ENCODE assay signal across 8 mouse cellular contexts in the genomic region with DNA sequence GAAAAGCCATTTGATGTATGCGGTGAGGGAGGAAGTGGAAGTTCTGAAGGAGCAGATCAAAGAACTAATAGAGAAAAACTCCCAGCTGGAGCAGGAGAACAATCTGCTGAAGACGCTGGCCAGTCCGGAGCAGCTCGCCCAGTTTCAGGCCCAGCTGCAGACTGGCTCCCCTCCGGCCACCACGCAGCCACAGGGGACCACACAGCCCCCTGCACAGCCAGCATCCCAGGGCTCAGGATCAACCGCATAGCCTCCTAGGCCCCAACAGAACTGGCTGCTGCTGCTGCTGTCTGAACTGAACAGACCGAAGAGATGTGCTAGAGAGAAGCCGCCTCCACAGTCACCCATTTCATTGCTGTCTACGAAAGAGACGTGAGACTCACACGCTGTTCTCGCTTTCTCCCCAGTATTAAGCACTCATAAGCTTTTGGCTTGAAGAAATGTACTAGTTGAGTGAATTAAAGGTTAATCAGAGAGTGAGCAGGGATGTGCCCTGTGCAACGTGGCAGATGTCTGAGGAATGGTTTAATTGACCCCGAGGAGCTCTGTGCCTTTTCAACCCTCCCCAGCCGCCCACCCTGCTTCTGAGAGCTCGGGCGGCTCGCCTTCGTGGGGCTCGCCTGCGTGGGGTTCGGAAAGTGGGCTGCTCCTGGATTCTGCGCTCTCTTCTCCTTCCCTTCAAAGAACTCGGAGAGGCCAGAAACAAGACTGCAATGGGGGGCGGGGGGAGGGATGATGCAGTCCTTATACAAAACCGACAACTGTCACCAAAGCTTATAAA. TPM values are rescaled to one million over a fixed set of nuclear protein-coding genes. Genes with fewer than 3 reads are reported as not detected.
DNase-seq lines count a peak whose midpoint lies in the region; ATAC-seq and TF ChIP-seq lines count a peak whose summit lies in the region.

No protein-coding gene starts in this region.

- no peak for ATAC-seq in hindbrain, embryonic 12.5 days (ENCODE audit: low FRiP score)
- ATAC-seq in liver, embryonic 14.5 days (ENCODE audit: insufficient read depth): no peak
- ATAC-seq in stomach, embryonic 16.5 days (ENCODE audit: insufficient read depth, low FRiP score): no peak

- WGBS in lung, adult 2 months: 47% methylated on average over 27 of the region's 27 CpGs
- 80% methylated on average over 27 of the region's 27 CpGs for WGBS in bone marrow, adult 2 months
- WGBS in hindbrain, embryonic 12.5 days: 45% methylated on average over 27 of the region's 27 CpGs
- WGBS in liver, embryonic 14.5 days (ENCODE audit: insufficient replicate concordance): 75% methylated on average over 27 of the region's 27 CpGs
- WGBS in stomach, embryonic 16.5 days: 43% methylated on average over 27 of the region's 27 CpGs

- TF ChIP-seq POLR2A in lung, adult 2 months (IDR thresholded peaks at IDR 0.05; ENCODE audit: borderline replicate concordance, extremely low read depth, low read depth, low read length): no peak
- TF ChIP-seq POLR2A in bone marrow, adult 2 months (IDR thresholded peaks at IDR 0.05; ENCODE audit: borderline replicate concordance, control insufficient read depth, low read depth, low read length): no peak
- no peak; the same call in 1 of the 2 replicates for TF ChIP-seq POLR2A in embryonic fibroblast, embryonic 13.5 days (IDR thresholded peaks at IDR 0.05; ENCODE audit: low read depth, low read length)

- DNase-seq in lung, adult 2 months: peak; percentile 28
- DNase-seq in lung, postnatal 14 days: no peak
- no peak for DNase-seq in liver, embryonic 14.5 days (ENCODE audit: low read depth in 3 of 3, low spot score in 3 of 3)
- DNase-seq in frontal cortex, postnatal 25 days (ENCODE audit: low spot score in 2 of 2): no peak

- H3K9ac ChIP-seq in hindbrain, embryonic 12.5 days: peak overlapping the region; percentile 98
- peak overlapping the region; percentile 99 for H3K9ac ChIP-seq in liver, embryonic 14.5 days (replicated peaks)
- H3K9ac ChIP-seq in stomach, embryonic 16.5 days (ENCODE audit: low read length): peak overlapping the region; percentile 98

- H3K4me2 ChIP-seq in hindbrain, embryonic 12.5 days (replicated peaks): peak overlapping the region; percentile 93
- peak overlapping the region; percentile 84 for H3K4me2 ChIP-seq in liver, embryonic 14.5 days (ENCODE audit: low read depth)
- peak overlapping the region; percentile 84 for H3K4me2 ChIP-seq in stomach, embryonic 16.5 days (ENCODE audit: low read depth, low read length)

- peaks cover 26% of the 10 kb centered on the region for H3K36me3 ChIP-seq in hindbrain, embryonic 12.5 days
- peaks cover 18% of the 10 kb centered on the region for H3K36me3 ChIP-seq in liver, embryonic 14.5 days (replicated peaks; ENCODE audit: control insufficient read depth, insufficient read depth, low read depth)
- 0 out of 2 replicates have a peak, but pooled peaks cover 15% of the 10 kb centered on the region for H3K36me3 ChIP-seq in stomach, embryonic 16.5 days (ENCODE audit: control insufficient read depth, insufficient read depth, low read length)

- peak overlapping the region; percentile 45 for H3K4me3 ChIP-seq in lung, adult 2 months (replicated peaks; ENCODE audit: extremely low read depth, low read depth, low read length)
- H3K4me3 ChIP-seq in bone marrow, adult 2 months (replicated peaks; ENCODE audit: control insufficient read depth, low read depth, low read length): peak overlapping the region; percentile 28
- H3K4me3 ChIP-seq in embryonic fibroblast, embryonic 13.5 days (ENCODE audit: insufficient read depth, low read length): peak overlapping the region; percentile 57
- peak overlapping the region; percentile 75 for H3K4me3 ChIP-seq in hindbrain, embryonic 12.5 days
- peak overlapping the region; percentile 87 to 97 for H3K4me3 ChIP-seq in liver, embryonic 14.5 days (ENCODE audit: insufficient read depth in 1 of 2, low read depth in 2 of 2, low read length in 2 of 2)
- H3K4me3 ChIP-seq in stomach, embryonic 16.5 days (replicated peaks; ENCODE audit: low read length): peak overlapping the region; percentile 72

- H3K9me3 ChIP-seq in hindbrain, embryonic 12.5 days (replicated peaks): no peaks in the 10 kb centered on the region
- no peaks in the 10 kb centered on the region for H3K9me3 ChIP-seq in liver, embryonic 14.5 days (ENCODE audit: control insufficient read depth, low read length)
- no peaks in the 10 kb centered on the region for H3K9me3 ChIP-seq in stomach, embryonic 16.5 days (replicated peaks; ENCODE audit: control insufficient read depth, low read length)

- no peaks in the 10 kb centered on the region for H3K27me3 ChIP-seq in hindbrain, embryonic 12.5 days
- H3K27me3 ChIP-seq in liver, embryonic 14.5 days (ENCODE audit: control insufficient read depth, insufficient read depth, low read length): no peaks in the 10 kb centered on the region
- H3K27me3 ChIP-seq in stomach, embryonic 16.5 days (ENCODE audit: control insufficient read depth, insufficient read depth, low read length): no peaks in the 10 kb centered on the region

- no peak for TF ChIP-seq EP300 in liver, embryonic 14.5 days (IDR thresholded peaks at IDR 0.05; ENCODE audit: low read depth)

- no peak for TF ChIP-seq CTCF in lung, adult 2 months (IDR thresholded peaks at IDR 0.05; ENCODE audit: insufficient read depth, low read length)
- no peak for TF ChIP-seq CTCF in bone marrow, adult 2 months (IDR thresholded peaks at IDR 0.05; ENCODE audit: control insufficient read depth, insufficient read depth, low read length)
- TF ChIP-seq CTCF in embryonic fibroblast, embryonic 13.5 days (IDR thresholded peaks at IDR 0.05; ENCODE audit: borderline replicate concordance, insufficient read depth, low read length): no peak
- no peak for TF ChIP-seq CTCF in liver, embryonic 14.5 days (IDR thresholded peaks at IDR 0.05; ENCODE audit: low read depth)

- H3K27ac ChIP-seq in bone marrow, adult 2 months (ENCODE audit: control insufficient read depth, insufficient read depth, low read depth, low read length, poor library complexity): 0 out of 2 replicates have a peak overlapping the region, but pooled peaks have one; percentile 29
- H3K27ac ChIP-seq in embryonic fibroblast, embryonic 13.5 days (ENCODE audit: insufficient read depth, low read length): peak overlapping the region; percentile 80
- peak overlapping the region; percentile 100 for H3K27ac ChIP-seq in hindbrain, embryonic 12.5 days
- no peak overlapping the region for H3K27ac ChIP-seq in liver, embryonic 14.5 days
- peak overlapping the region; percentile 100 for H3K27ac ChIP-seq in stomach, embryonic 16.5 days (ENCODE audit: low read length)

- peaks cover 2% of the 10 kb centered on the region for H3K4me1 ChIP-seq in lung, adult 2 months (ENCODE audit: control insufficient read depth, insufficient read depth, low read length)
- no peaks in the 10 kb centered on the region for H3K4me1 ChIP-seq in bone marrow, adult 2 months (ENCODE audit: control insufficient read depth, insufficient read depth, low read length)
- H3K4me1 ChIP-seq in embryonic fibroblast, embryonic 13.5 days (ENCODE audit: control insufficient read depth, insufficient read depth, low read length): no peaks in the 10 kb centered on the region
- peaks cover 17% of the 10 kb centered on the region for H3K4me1 ChIP-seq in hindbrain, embryonic 12.5 days
- H3K4me1 ChIP-seq in liver, embryonic 14.5 days (replicated peaks; ENCODE audit: control insufficient read depth in 2 of 2, insufficient read depth in 2 of 2, low read length in 1 of 2): peaks cover 10 to 11% of the 10 kb centered on the region in 2 experiments; a peak in 3 of 4 replicates
- H3K4me1 ChIP-seq in stomach, embryonic 16.5 days (ENCODE audit: control insufficient read depth, insufficient read depth, low read length): peaks cover 8% of the 10 kb centered on the region; the same call in 1 of the 2 replicates

RNA-seq across cellular contexts. Expression of gene Serp2, which starts 50.1 kb away (rescaled TPM):
- 2.9 and 3.1 TPM in 2 replicates for polyA plus RNA-seq in lung, adult 2 months (2012; rRNA removed)
- not detected in 2 replicates for polyA plus RNA-seq in bone marrow, adult 2 months (2011; ENCODE audit: insufficient read depth, insufficient read length, low replicate concordance, missing spikeins)
- 2.7 and 3.5 TPM in 2 replicates for polyA plus RNA-seq in embryonic fibroblast, embryonic 13.5 days (2011; ENCODE audit: insufficient read length, low read depth, missing spikeins)
- 59.0 and 59.8 TPM in 2 replicates for polyA plus RNA-seq in hindbrain, embryonic 12.5 days (2016; fragmentation: Nextera tagmentation; extraction: Ambion mirVana)
- 0.31 and 0.63 TPM in 2 replicates for polyA plus RNA-seq in liver, embryonic 14.5 days (2012; rRNA removed)
- 1.3 and 1.7 TPM in 2 replicates for polyA plus RNA-seq in liver, embryonic 14.5 days (2014; fragmentation: Nextera tagmentation; extraction: Ambion mirVana)
- 7.8 and 8.8 TPM in 2 replicates for polyA plus RNA-seq in stomach, embryonic 16.5 days (2015; fragmentation: Nextera tagmentation; extraction: Ambion mirVana)

Comparison
In these comparisons a context has a peak if more than half of its experiments do, and no peak if none do; other contexts are left out.
1. H3K4me3 ChIP-seq: peak in every context shown above with its lines; median percentile 92 in liver, embryonic 14.5 days; 75 in hindbrain, embryonic 12.5 days; 72 in stomach, embryonic 16.5 days; 57 in embryonic fibroblast, embryonic 13.5 days; 45 in lung, adult 2 months; 28 in bone marrow, adult 2 months.